ENCODE assay signal across 8 mouse cellular contexts in genomic region chr16:4474040-4474881, GRCm38 (mm10). TPM values are rescaled to one million over a fixed set of nuclear protein-coding genes. Genes with fewer than 3 reads are reported as not detected.
DNase-seq lines count a peak whose midpoint lies in the region; ATAC-seq and TF ChIP-seq lines count a peak whose summit lies in the region.
"Not testable (repeated sequence)": the region's sequence is repeated elsewhere in the genome, so short reads cannot be mapped to it uniquely, and the experiment has no call there.

No protein-coding gene starts in this region.

- not testable (repeated sequence) for H3K27me3 ChIP-seq in forebrain, embryonic 11.5 days (ENCODE audit: control insufficient read depth, insufficient read depth, low read length); heart, embryonic 14.5 days (ENCODE audit: control insufficient read depth, insufficient read depth, low read length); intestine, postnatal 0 days (replicated peaks; ENCODE audit: control insufficient read depth, insufficient read depth, low read length); liver, adult 2 months (ENCODE audit: control insufficient read depth, insufficient read depth, low read length); megakaryocyte, embryonic 14.5 days (replicated peaks); neural tube, embryonic 12.5 days (replicated peaks)

- peak overlapping the region; percentile 84 for H3K4me3 ChIP-seq in bone marrow, adult 2 months (replicated peaks; ENCODE audit: control insufficient read depth, low read depth, low read length)
- H3K4me3 ChIP-seq in forebrain, embryonic 11.5 days (ENCODE audit: low read depth, low read length) = peak overlapping the region; percentile 49
- H3K4me3 ChIP-seq in heart, embryonic 14.5 days (ENCODE audit: control insufficient read depth in 1 of 2, insufficient read depth in 1 of 2, low read depth in 1 of 2, low read length in 2 of 2) = peak overlapping the region; percentile 53 to 58
- H3K4me3 ChIP-seq in intestine, postnatal 0 days (ENCODE audit: low read depth, low read length) = peak overlapping the region; percentile 54
- peak overlapping the region; percentile 63 for H3K4me3 ChIP-seq in liver, adult 2 months (ENCODE audit: insufficient read depth, low read depth, low read length)
- H3K4me3 ChIP-seq in megakaryocyte, embryonic 14.5 days (replicated peaks) = peak overlapping the region; percentile 94
- H3K4me3 ChIP-seq in neural tube, embryonic 12.5 days = peak overlapping the region; percentile 53

- H3K9ac ChIP-seq in forebrain, embryonic 11.5 days (ENCODE audit: low read length) = peak overlapping the region; percentile 76
- H3K9ac ChIP-seq in heart, embryonic 14.5 days (ENCODE audit: low read length) = peak overlapping the region; percentile 88
- peak overlapping the region; percentile 73 for H3K9ac ChIP-seq in intestine, postnatal 0 days (ENCODE audit: low read depth, low read length)
- H3K9ac ChIP-seq in liver, adult 2 months (ENCODE audit: low read depth, low read length) = peak overlapping the region; percentile 68
- peak overlapping the region; percentile 81 for H3K9ac ChIP-seq in neural tube, embryonic 12.5 days

- TF ChIP-seq POLR2A in bone marrow, adult 2 months (IDR thresholded peaks at IDR 0.05; ENCODE audit: borderline replicate concordance, control insufficient read depth, low read depth, low read length); liver, adult 2 months (IDR thresholded peaks at IDR 0.05; ENCODE audit: extremely low read depth, insufficient read depth, low read length): not testable (repeated sequence)

- H3K79me2 ChIP-seq in liver, adult 2 months (ENCODE audit: control insufficient read depth, insufficient read depth, low read length) = not testable (repeated sequence)

- not testable (repeated sequence) for H3K9me3 ChIP-seq in forebrain, embryonic 11.5 days (ENCODE audit: control insufficient read depth, low read length); heart, embryonic 14.5 days (ENCODE audit: control insufficient read depth, low read length); intestine, postnatal 0 days (ENCODE audit: control insufficient read depth); megakaryocyte, embryonic 14.5 days; neural tube, embryonic 12.5 days

- not testable (repeated sequence) for DNase-seq in forebrain, embryonic 11.5 days (ENCODE audit: low spot score); liver, adult 2 months (ENCODE audit: extremely low read depth, low read depth, low spot score)
- peak; percentile 11 for DNase-seq in thymus, postnatal 4 days

- H3K4me2 ChIP-seq in forebrain, embryonic 11.5 days (ENCODE audit: low read depth, low read length, severe bottlenecking) = peak overlapping the region; percentile 62
- H3K4me2 ChIP-seq in heart, embryonic 14.5 days (ENCODE audit: low read length) = peak overlapping the region; percentile 89
- H3K4me2 ChIP-seq in intestine, postnatal 0 days (replicated peaks; ENCODE audit: low read depth) = peak overlapping the region; percentile 79
- H3K4me2 ChIP-seq in neural tube, embryonic 12.5 days (replicated peaks) = peak overlapping the region; percentile 76

- WGBS in bone marrow, adult 2 months = 49% methylated on average over 10 of the region's 10 CpGs
- 72% methylated on average over 10 of the region's 10 CpGs for WGBS in forebrain, embryonic 11.5 days
- WGBS in heart, embryonic 14.5 days = 71% methylated on average over 10 of the region's 10 CpGs
- WGBS in intestine, postnatal 0 days = 60% methylated on average over 10 of the region's 10 CpGs
- WGBS in liver, adult 2 months = 68% methylated on average over 10 of the region's 10 CpGs
- 69% methylated on average over 10 of the region's 10 CpGs for WGBS in neural tube, embryonic 12.5 days

- ATAC-seq in forebrain, embryonic 11.5 days (replicated peaks; ENCODE audit: low FRiP score) = peak; percentile 11; the same call in 1 of the 2 replicates
- ATAC-seq in heart, embryonic 14.5 days (ENCODE audit: insufficient number of reproducible peaks, insufficient read depth, low FRiP score, low read depth); intestine, postnatal 0 days: not testable (repeated sequence)
- ATAC-seq in neural tube, embryonic 12.5 days (ENCODE audit: low FRiP score, low read depth) = peak; percentile 52; the same call in 1 of the 2 replicates

- not testable (repeated sequence) for H3K36me3 ChIP-seq in forebrain, embryonic 11.5 days (ENCODE audit: control insufficient read depth, insufficient read depth, low read length); intestine, postnatal 0 days (ENCODE audit: control insufficient read depth, insufficient read depth); liver, adult 2 months (ENCODE audit: control insufficient read depth, insufficient read depth, low read length); megakaryocyte, embryonic 14.5 days (replicated peaks; ENCODE audit: low read length); neural tube, embryonic 12.5 days
- peaks cover 12% of the 10 kb centered on the region for H3K36me3 ChIP-seq in heart, embryonic 14.5 days (ENCODE audit: control insufficient read depth, insufficient read depth, low read length)

- peak overlapping the region; percentile 51 for H3K27ac ChIP-seq in bone marrow, adult 2 months (ENCODE audit: control insufficient read depth, insufficient read depth, low read depth, low read length, poor library complexity)
- peak overlapping the region; percentile 50; the same call in 1 of the 2 replicates for H3K27ac ChIP-seq in forebrain, embryonic 11.5 days (ENCODE audit: low read depth, low read length)
- peak overlapping the region; percentile 63 to 76 for H3K27ac ChIP-seq in heart, embryonic 14.5 days (replicated peaks in 1 of 2; ENCODE audit: control insufficient read depth in 1 of 2, insufficient read depth in 1 of 2, low read depth in 2 of 2, low read length in 2 of 2)
- H3K27ac ChIP-seq in intestine, postnatal 0 days (ENCODE audit: low read depth, low read length) = peak overlapping the region; percentile 94
- peak overlapping the region; percentile 47 for H3K27ac ChIP-seq in liver, adult 2 months (replicated peaks; ENCODE audit: insufficient read depth, low read depth, low read length)
- H3K27ac ChIP-seq in neural tube, embryonic 12.5 days = not testable (repeated sequence)

- TF ChIP-seq CTCF in bone marrow, adult 2 months (IDR thresholded peaks at IDR 0.05; ENCODE audit: control insufficient read depth, insufficient read depth, low read length); intestine, postnatal 0 days (IDR thresholded peaks at IDR 0.05; ENCODE audit: low read depth); liver, adult 2 months (IDR thresholded peaks at IDR 0.05; ENCODE audit: low read depth, low read length): not testable (repeated sequence)

- H3K4me1 ChIP-seq in bone marrow, adult 2 months (ENCODE audit: control insufficient read depth, insufficient read depth, low read length); forebrain, embryonic 11.5 days (replicated peaks; ENCODE audit: control insufficient read depth, insufficient read depth, low read length); heart, embryonic 14.5 days (ENCODE audit: control insufficient read depth in 2 of 2, insufficient read depth in 2 of 2, low read length in 2 of 2); neural tube, embryonic 12.5 days: not testable (repeated sequence)
- H3K4me1 ChIP-seq in intestine, postnatal 0 days (replicated peaks; ENCODE audit: control insufficient read depth, insufficient read depth, low read length) = peaks cover 15% of the 10 kb centered on the region; the same call in 1 of the 2 replicates
- H3K4me1 ChIP-seq in liver, adult 2 months (ENCODE audit: control insufficient read depth, insufficient read depth, low read length) = peaks cover 11% of the 10 kb centered on the region
- peaks cover 56% of the 10 kb centered on the region for H3K4me1 ChIP-seq in megakaryocyte, embryonic 14.5 days

RNA-seq across cellular contexts. Expression of gene Adcy9, which starts 54.0 kb away (rescaled TPM):
- polyA plus RNA-seq in bone marrow, adult 2 months (2011; ENCODE audit: insufficient read depth, insufficient read length, low replicate concordance, missing spikeins) = 3.7 and 5.2 TPM in 2 replicates
- polyA plus RNA-seq in forebrain, embryonic 11.5 days (2014; fragmentation: Nextera tagmentation; extraction: Ambion mirVana) = 0.84 and 0.96 TPM in 2 replicates
- 1.5 and 1.8 TPM in 2 replicates for polyA plus RNA-seq in heart, embryonic 14.5 days (2014; fragmentation: Nextera tagmentation; extraction: Ambion mirVana)
- polyA plus RNA-seq in intestine, postnatal 0 days (2015; fragmentation: Nextera tagmentation; extraction: Ambion mirVana) = 1.5 and 2.1 TPM in 2 replicates
- 23.0 and 24.5 TPM in 2 replicates for total RNA-seq in liver, adult 2 months (2014; rRNA removed)
- polyA plus RNA-seq in liver, adult 2 months (2012; rRNA removed) = 10.0 and 15.0 TPM in 2 replicates
- polyA plus RNA-seq in megakaryocyte, embryonic 14.5 days (2012; ENCODE audit: insufficient read depth, low replicate concordance) = 1.9 and 3.5 TPM in 2 replicates
- polyA plus RNA-seq in neural tube, embryonic 12.5 days (2016; fragmentation: Nextera tagmentation; extraction: Ambion mirVana) = 3.0 and 3.1 TPM in 2 replicates
